Mouse (Mus musculus): Measurements from ENCODE around the gene Fam3b.

Fam3b gene

GRCm38 (mm10) chr16:97421671-97422070, 92.9 kb downstream of the Fam3b start:
- no peak for DNase-seq (ENCODE audit: inconsistent age in 2 of 2, low spot score in 1 of 2)
